Mouse (Mus musculus) bone marrow, adult 2 months (tissue): Measurements from ENCODE around the gene Grb14.
A peak's percentile ranks its signal among the peaks of the same experiment; 100 is the strongest.

Source experiments
- CTCF ChIP-seq: fragments of 200-500 bp; IDR thresholded peaks from 2 replicates; pipeline ENCODE4 v1.5.1; 2011; ENCODE audit warnings: low read length, control low read depth; ENCODE audit not compliant: control insufficient read depth, insufficient read depth
- POLR2A ChIP-seq: fragments of 200-500 bp; IDR thresholded peaks from 2 replicates; pipeline ENCODE4 v1.6.1; 2011; ENCODE audit warnings: low read depth, mild to moderate bottlenecking, control low read depth, low read length, borderline replicate concordance; ENCODE audit not compliant: control insufficient read depth

GRCm38 (mm10) chr2:65022363-65023240 is 2.2 kb downstream of the Grb14 start:
- TF ChIP-seq CTCF (peak; percentile 2; the same call in 1 of the 2 replicates), POLR2A (no peak)
